Mouse (Mus musculus): ENCODE measurements around the gene 1700001C19Rik.

The 1700001C19Rik gene

GRCm38 (mm10) chr17:47424186-47424585, 13.0 kb downstream of the 1700001C19Rik start:
- peak; percentile 49; the same call in 1 of the 2 replicates for TF ChIP-seq GATA4 (IDR thresholded peaks at IDR 0.05; ENCODE audit: insufficient replicate concordance, low read length)

GRCm38 (mm10) chr17:47421566-47421965, 15.6 kb downstream of the 1700001C19Rik start:
- no peak for TF ChIP-seq GATA4 (IDR thresholded peaks at IDR 0.05; ENCODE audit: insufficient replicate concordance, low read length)

GRCm38 (mm10) chr17:47420195-47420594, 17.0 kb downstream of the 1700001C19Rik start:
- no peak for TF ChIP-seq GATA4 (IDR thresholded peaks at IDR 0.05; ENCODE audit: insufficient replicate concordance, low read length)

DNA sequence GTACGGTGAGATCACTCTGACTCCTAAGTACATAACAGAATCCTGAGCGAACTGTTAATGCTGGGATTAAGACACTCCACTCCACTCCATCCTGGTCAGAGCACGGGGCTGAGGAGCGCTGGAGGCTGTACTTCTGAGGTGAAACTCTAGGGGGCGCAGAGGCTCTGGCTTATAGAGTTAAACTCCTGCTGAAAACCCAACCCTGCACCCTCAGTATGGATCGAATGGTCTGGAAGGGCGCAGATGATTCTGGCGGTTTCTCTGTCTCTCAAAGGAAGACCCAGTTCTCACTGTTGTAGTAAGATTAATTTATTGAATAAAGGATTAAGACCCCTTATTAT, 28.6 kb downstream of the 1700001C19Rik start:
- TF ChIP-seq GATA4 (IDR thresholded peaks at IDR 0.05; ENCODE audit: insufficient replicate concordance, low read length), result no peak

DNA sequence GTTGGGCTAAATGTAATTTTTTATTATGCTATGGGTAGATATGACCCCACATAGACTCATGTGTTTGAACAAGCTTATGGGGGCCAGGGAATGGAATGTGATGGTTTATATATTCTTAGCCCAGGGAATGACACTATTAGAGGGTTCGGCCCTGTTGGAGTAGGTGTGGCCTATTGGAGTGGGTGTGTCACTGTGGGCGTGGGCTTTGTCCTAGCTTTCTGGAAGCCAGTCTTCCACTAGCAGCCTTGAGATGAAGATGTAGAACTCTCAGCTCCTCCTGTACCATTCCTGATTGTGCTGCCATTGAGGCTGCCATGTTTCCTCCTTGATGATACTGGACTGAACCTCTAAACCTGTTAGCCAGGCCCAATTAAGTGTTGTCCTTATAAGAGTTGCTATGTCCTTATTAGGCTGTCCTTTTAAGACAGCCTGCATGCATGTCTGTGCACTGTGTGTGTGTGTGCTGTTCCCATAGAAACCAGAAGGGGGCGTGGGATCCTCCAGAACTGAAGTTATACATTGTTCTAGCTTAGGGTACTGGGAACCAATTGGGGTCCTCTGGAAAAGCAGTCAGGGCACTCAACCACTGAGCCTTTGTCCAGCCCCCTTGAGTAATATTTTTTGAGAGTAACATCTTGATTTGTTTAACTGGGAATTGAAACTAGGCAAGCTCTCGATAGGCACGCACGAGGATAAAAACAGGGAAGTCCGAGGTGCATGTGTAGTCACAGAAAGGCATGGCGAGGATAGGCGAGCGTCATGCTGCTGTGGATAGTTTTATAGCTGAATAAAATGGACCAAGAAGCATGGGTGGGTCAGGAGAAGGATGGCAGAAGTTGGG, 29.2 kb downstream of the 1700001C19Rik start:
- no peak for TF ChIP-seq GATA4 (IDR thresholded peaks at IDR 0.05; ENCODE audit: insufficient replicate concordance, low read length)

- TF ChIP-seq GATA4 (IDR thresholded peaks at IDR 0.05; ENCODE audit: insufficient replicate concordance, low read length), result no peak
Measured at GRCm38 (mm10) chr17:47400451-47400850, 36.7 kb downstream of the 1700001C19Rik start, which contains the start of gene Guca1a. Gene Guca1a, minus strand, starts transcription at chr17:47400584.

- TF ChIP-seq GATA4 (IDR thresholded peaks at IDR 0.05; ENCODE audit: insufficient replicate concordance, low read length), result no peak
Measured at GRCm38 (mm10) chr17:47399091-47399490, 38.1 kb downstream of the 1700001C19Rik start.

- TF ChIP-seq GATA4 (IDR thresholded peaks at IDR 0.05; ENCODE audit: insufficient replicate concordance, low read length), result no peak
Measured at GRCm38 (mm10) chr17:47395376-47395913, 41.7 kb downstream of the 1700001C19Rik start.

DNA sequence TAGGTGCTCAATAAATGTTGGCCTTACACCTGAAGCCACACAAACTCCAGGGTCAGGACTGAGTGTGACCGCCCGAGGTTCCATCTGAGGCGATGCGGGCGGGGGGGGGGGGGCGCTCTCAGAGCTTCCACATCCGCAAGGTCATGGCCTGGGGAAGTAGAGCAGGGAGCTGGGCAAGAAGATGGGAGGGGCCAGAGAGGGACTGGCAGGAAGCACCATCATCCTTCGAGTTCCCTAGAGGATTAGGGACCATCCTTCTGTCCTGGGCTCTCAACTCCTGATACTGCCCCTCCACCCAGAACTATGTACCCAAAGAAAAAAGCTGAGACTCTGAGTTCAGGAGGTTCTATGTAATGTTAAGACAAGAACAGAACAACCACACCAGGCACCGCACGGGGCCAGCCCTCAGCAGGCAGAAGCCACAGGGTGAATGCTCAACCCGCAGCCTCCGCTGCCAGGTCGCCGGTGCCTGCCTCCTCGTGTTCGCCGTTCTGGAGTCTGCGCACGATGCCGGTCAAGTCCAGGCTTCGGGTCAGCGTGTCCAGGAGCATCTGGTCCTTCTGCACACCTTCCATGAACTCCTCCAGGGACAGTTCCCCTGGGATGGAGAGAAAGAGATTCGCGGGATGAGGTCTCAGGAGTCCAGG, 42.8 kb downstream of the 1700001C19Rik start:
- no peak for TF ChIP-seq GATA4 (IDR thresholded peaks at IDR 0.05; ENCODE audit: insufficient replicate concordance, low read length)

- no peak for TF ChIP-seq GATA4 (IDR thresholded peaks at IDR 0.05; ENCODE audit: insufficient replicate concordance, low read length)
Measured at GRCm38 (mm10) chr17:47386649-47387048, 50.5 kb downstream of the 1700001C19Rik start.

DNA sequence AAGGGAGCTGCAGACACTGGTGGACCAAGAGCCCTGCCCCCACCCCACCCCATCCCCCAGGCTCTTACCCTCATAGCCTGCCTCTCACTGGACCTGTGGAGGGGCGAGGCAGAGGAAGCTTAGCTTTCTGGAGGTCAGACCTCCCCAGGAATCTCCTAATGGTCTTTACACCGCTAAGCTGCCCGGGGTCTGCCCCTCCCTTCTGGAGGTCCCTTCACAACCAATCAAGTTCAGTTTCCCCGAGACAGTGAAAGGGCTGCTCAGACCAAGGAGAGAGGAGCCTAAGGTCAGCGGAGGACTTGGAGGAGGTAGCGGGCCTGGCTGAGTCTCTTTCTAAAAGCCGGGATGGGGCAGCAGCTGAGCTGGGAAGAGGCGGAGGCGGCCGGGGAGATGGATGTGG, 52.0 kb downstream of the 1700001C19Rik start, which contains the start of gene Guca1b:
TSS of gene Guca1b (plus strand) at position 249 of the 400 bp plus-strand sequence.
- TF ChIP-seq GATA4 (IDR thresholded peaks at IDR 0.05; ENCODE audit: insufficient replicate concordance, low read length), result no peak

DNA sequence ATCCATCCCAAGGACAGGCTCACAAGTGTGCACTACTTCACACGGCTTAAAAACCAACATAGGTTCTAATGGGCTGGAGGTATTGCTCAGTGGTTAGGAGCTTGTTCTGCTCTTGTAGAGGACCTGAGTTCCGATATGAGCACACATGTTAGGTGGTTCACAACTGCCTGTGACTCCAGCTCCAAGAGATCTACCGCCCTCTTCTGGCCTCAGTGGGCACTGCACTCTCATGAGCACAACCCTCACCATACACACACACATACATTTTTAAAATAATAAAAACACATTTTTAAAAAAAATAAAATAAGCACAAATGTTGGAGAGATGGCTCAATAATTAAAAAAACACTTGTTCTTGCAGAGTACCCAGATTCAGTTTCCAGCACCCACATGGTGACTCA, 53.1 kb downstream of the 1700001C19Rik start:
- TF ChIP-seq GATA4 (IDR thresholded peaks at IDR 0.05; ENCODE audit: insufficient replicate concordance, low read length), result no peak

DNA sequence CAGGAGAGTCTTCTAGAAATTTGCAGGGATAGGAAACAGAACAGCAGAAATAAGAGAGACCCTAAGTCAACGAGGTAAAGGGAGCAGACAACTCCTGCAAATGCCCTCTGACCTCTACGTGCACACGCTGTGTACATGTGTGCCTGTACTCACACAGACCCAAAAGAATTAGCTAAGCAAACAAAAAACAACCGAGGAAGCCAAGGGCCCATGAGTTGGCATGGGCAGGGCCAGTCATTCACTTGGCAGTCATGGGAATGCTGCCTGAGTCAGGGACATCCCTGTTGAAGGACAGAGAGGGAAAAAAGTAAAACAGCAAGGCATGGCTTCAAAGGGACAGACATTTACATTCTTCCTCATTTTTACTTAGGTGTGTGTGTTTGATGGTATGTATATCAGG, 53.9 kb downstream of the 1700001C19Rik start:
- TF ChIP-seq GATA4 (IDR thresholded peaks at IDR 0.05; ENCODE audit: insufficient replicate concordance, low read length), result no peak

GRCm38 (mm10) chr17:47381917-47382316, 55.3 kb downstream of the 1700001C19Rik start:
- no peak for TF ChIP-seq GATA4 (IDR thresholded peaks at IDR 0.05; ENCODE audit: insufficient replicate concordance, low read length)

GRCm38 (mm10) chr17:47378133-47378532, 59.0 kb downstream of the 1700001C19Rik start:
- no peak for TF ChIP-seq GATA4 (IDR thresholded peaks at IDR 0.05; ENCODE audit: insufficient replicate concordance, low read length)

DNA sequence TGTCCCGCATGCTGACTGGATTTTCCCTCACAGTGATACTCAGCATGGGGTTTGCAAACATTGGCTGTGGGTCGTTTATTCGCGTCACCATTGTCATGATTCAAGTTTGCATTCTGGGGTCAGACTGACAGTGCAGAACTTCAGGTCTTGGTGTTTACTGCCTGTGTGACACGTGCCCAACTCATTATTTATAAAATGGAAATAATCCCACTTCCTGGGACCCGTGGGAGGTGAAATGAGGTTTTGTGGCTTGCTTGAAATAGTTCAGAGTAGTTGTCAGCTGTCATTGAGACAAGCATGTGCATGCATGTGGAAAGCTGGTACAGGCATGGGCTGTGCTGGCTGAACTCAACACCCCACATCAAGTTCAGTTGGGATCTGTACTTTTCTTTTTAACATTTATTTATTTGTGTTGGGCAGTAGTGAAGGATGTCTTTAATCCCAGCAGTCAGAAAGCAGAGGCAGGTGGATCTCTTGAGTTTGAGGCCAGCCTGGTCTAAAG, 60.3 kb downstream of the 1700001C19Rik start:
- TF ChIP-seq GATA4 (IDR thresholded peaks at IDR 0.05; ENCODE audit: insufficient replicate concordance, low read length), result no peak
